Mouse (Mus musculus) ES-E14 (cell line): Measurements from ENCODE around the gene 2310057N15Rik. TPM values are rescaled to one million over a fixed set of nuclear protein-coding genes. Genes with fewer than 3 reads are reported as not detected.

Experiments
- DNase-seq: peaks from one replicate; pipeline ENCODE4 v3.0.0-alpha.2; 2013; ENCODE audit warnings: low read depth, low spot score
- H3K27ac ChIP-seq: 2 replicates; pipeline ENCODE4 v1.5.1; 2012; ENCODE audit warnings: low read depth, mild to moderate bottlenecking, low read length, moderate library complexity, mixed read lengths; ENCODE audit not compliant: poor library complexity, insufficient read depth, severe bottlenecking
- H3K36me3 ChIP-seq: 2 replicates; pipeline ENCODE4 v1.6.1; 2012; ENCODE audit warnings: mild to moderate bottlenecking, low read length, moderate library complexity, mixed read lengths; ENCODE audit not compliant: control insufficient read depth, poor library complexity, insufficient read depth, severe bottlenecking
- H3K4me1 ChIP-seq, 2 experiments: fragments of 150-350 bp in 1 of 2; sonication (generic) in 1 of 2; 2 replicates each; pipeline ENCODE4 v1.6.1; 2012; ENCODE audit warnings: low read length in 2 of 2, mild to moderate bottlenecking in 1 of 2, mixed read lengths in 1 of 2; ENCODE audit not compliant: control insufficient read depth in 2 of 2, insufficient read depth in 2 of 2, poor library complexity in 1 of 2
- H3K4me3 ChIP-seq, 2 experiments: fragments of 150-350 bp in 1 of 2; sonication (generic) in 1 of 2; 2 replicates each; pipeline ENCODE4 v1.5.1; 2012; ENCODE audit warnings: low read length in 2 of 2, low read depth in 1 of 2, mild to moderate bottlenecking in 1 of 2, mixed read lengths in 1 of 2; ENCODE audit not compliant: insufficient read depth in 1 of 2, poor library complexity in 1 of 2, severe bottlenecking in 1 of 2
- H3K9ac ChIP-seq: 2 replicates; pipeline ENCODE4 v1.6.1; 2012; ENCODE audit warnings: low read depth, mild to moderate bottlenecking, low read length, mixed read lengths; ENCODE audit not compliant: poor library complexity, insufficient read depth, severe bottlenecking
- H3K9me3 ChIP-seq: fragments of 150-350 bp; sonication (generic); 2 replicates; pipeline ENCODE4 v1.6.1; 2012; ENCODE audit warnings: low read depth, mild to moderate bottlenecking, low read length; ENCODE audit not compliant: control insufficient read depth, insufficient read depth
- CHD2 ChIP-seq: IDR thresholded peaks from 2 replicates; pipeline ENCODE4 v1.6.1; 2014; ENCODE audit warnings: mild to moderate bottlenecking, low read depth, low read length, inconsistent platforms
- HCFC1 ChIP-seq: IDR thresholded peaks from 2 replicates; pipeline ENCODE4 v1.6.1; 2012; ENCODE audit warnings: low read length, inconsistent platforms, borderline replicate concordance; ENCODE audit not compliant: insufficient read depth
- MAFK ChIP-seq: IDR thresholded peaks from 2 replicates; pipeline ENCODE4 v1.6.1; 2014; ENCODE audit warnings: mild to moderate bottlenecking, low read depth, low read length, inconsistent platforms; ENCODE audit not compliant: insufficient read depth
- ZC3H11A ChIP-seq: IDR thresholded peaks from 2 replicates; pipeline ENCODE4 v1.6.1; 2012; ENCODE audit warnings: low read depth, mild to moderate bottlenecking, inconsistent platforms, low read length, borderline replicate concordance
- ZNF384 ChIP-seq: IDR thresholded peaks from 2 replicates; pipeline ENCODE4 v1.6.1; 2012; ENCODE audit warnings: low read depth, low read length, inconsistent platforms
- in situ Hi-C, 2 experiments: fragments of 600-800 bp; cut with MboI; formaldehyde crosslinking; loops; one replicate each; pipeline ENCODE4 v1.15.1; 2025; ENCODE audit warnings: low sequenced_read_pairs in 2 of 2, inconsistent platforms in 1 of 2; ENCODE audit not compliant: unreplicated experiment in 2 of 2
- total RNA-seq: library from RNA; depleted of rRNA; stranded (reverse); fragments of 300-350 nt; gene quantifications from 2 replicates; pipeline ENCODE4 v1.2.3, GENCODE M21; 2012; rRNA removed

2310057N15Rik gene
- total RNA-seq, 1 experiment = not detected

DNA sequence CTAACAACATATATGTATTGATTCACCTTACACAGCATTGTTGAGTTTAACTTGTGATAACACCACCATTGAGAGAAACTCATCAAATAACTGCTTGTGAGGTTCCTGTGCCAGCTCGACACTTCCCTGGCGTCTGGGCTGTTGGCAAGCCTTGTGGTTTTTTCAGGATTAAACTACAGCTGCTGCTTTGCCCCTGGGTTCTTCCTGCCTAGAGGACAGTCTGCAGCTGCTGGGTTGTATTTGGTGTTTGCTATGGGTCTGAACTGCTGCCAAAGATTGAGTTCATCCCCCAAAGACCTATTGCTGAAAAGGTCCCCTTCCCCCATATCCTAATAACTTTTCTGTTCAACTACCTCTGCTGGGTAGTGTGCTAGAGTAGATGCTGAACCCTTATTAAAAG, 38.6 kb downstream of the 2310057N15Rik start:
- no peaks in the 10 kb centered on the region for H3K9me3 ChIP-seq
- TF ChIP-seq ZC3H11A = no peak
- TF ChIP-seq MAFK = no peak
- no peak for TF ChIP-seq HCFC1
- no peak for TF ChIP-seq CHD2
- TF ChIP-seq ZNF384 = no peak
- H3K4me3 ChIP-seq = no peak overlapping the region
- no peak for DNase-seq
- H3K9ac ChIP-seq = no peak overlapping the region
- no peak overlapping the region for H3K27ac ChIP-seq
- in situ Hi-C loops = no loop called here
- H3K36me3 ChIP-seq = no peaks in the 10 kb centered on the region
- no peaks in the 10 kb centered on the region for H3K4me1 ChIP-seq

DNA sequence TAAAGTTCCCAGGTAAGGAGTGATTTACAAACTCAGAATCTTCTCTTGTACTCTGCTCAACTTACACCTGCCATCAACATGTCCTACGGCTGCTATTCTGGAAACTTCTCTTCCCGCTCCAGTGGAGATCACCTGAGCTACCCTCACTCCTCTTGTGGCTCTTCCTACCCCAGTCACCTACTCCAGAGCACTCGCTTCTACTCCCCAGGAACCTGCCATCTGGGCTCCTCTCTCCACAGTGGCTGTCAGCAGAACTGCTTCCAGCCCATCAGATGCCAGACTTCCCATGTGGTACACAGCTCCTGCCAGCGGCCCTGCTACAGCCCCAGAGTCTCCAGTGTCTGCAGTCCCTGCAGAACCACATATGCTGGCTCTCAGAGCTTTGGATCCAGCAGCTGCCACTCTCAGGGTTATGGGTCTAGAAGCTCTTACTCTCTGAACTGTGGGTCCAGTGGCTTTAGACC, 45.2 kb downstream of the 2310057N15Rik start, which contains the start of gene Krtap13-1:
Krtap13-1 (plus strand) TSS at position 51 of the 464 bp plus-strand sequence.
- TF ChIP-seq ZNF384 = no peak
- no peak for TF ChIP-seq ZC3H11A
- no peak for TF ChIP-seq CHD2
- no peak for TF ChIP-seq MAFK
- no peak for TF ChIP-seq HCFC1
- Histone ChIP-seq H3K9ac (no peak within 1 kb of the TSS), H3K4me3 (no peak within 1 kb of the TSS), H3K9me3 (no peaks in the 10 kb centered on the region), H3K27ac (no peak within 1 kb of the TSS), H3K4me1 (no peaks in the 10 kb centered on the region), H3K36me3 (no peaks in the 10 kb centered on the region)
- DNase-seq = no peak
- in situ Hi-C loops = no loop called here

Other genes starting within 250 kb of the 2310057N15Rik start
- gene Cldn8, start 211.0 kb downstream of the 2310057N15Rik start, total RNA-seq = 0.09 TPM in 1 of 2 replicates, not detected in the other
- not detected in 2 replicates for gene Krtap24-1, start 161.9 kb downstream of the 2310057N15Rik start, total RNA-seq
- gene 2310079G19Rik, start 146.5 kb downstream of the 2310057N15Rik start, total RNA-seq = not detected in 2 replicates
- gene Krtap26-1, start 126.4 kb downstream of the 2310057N15Rik start, total RNA-seq = not detected in 2 replicates
- not detected in 2 replicates for gene Krtap27-1, start 102.5 kb downstream of the 2310057N15Rik start, total RNA-seq
- gene 2310061N02Rik, start 66.2 kb downstream of the 2310057N15Rik start, total RNA-seq = not detected in 2 replicates
- not detected in 2 replicates for gene Krtap13-1, start 45.3 kb downstream of the 2310057N15Rik start, total RNA-seq
- not detected in 2 replicates for gene Krtap13, start 22.6 kb downstream of the 2310057N15Rik start, total RNA-seq
- gene 2310034C09Rik, start 15.4 kb downstream of the 2310057N15Rik start, total RNA-seq = not detected in 2 replicates
- gene Gm5965, start 3.7 kb upstream of the 2310057N15Rik start, total RNA-seq = not detected in 2 replicates
- not detected in 2 replicates for gene Gm20741, start 38.0 kb upstream of the 2310057N15Rik start, total RNA-seq
- not detected in 2 replicates for gene Krtap15, start 46.0 kb upstream of the 2310057N15Rik start, total RNA-seq
- gene Krtap14, start 51.9 kb upstream of the 2310057N15Rik start, total RNA-seq = not detected in 2 replicates
- gene Krtap19-1, start 95.2 kb upstream of the 2310057N15Rik start, total RNA-seq = not detected in 2 replicates
- not detected in 2 replicates for gene Krtap19-2, start 100.1 kb upstream of the 2310057N15Rik start, total RNA-seq
- gene Krtap19-3, start 103.8 kb upstream of the 2310057N15Rik start, total RNA-seq = not detected in 2 replicates
- not detected in 2 replicates for gene Krtap19-4, start 110.9 kb upstream of the 2310057N15Rik start, total RNA-seq
- not detected in 2 replicates for gene Krtap19-5, start 122.3 kb upstream of the 2310057N15Rik start, total RNA-seq
- gene Krtap19-9b, start 158.1 kb upstream of the 2310057N15Rik start, total RNA-seq = not detected in 2 replicates
- gene Krtap16-3, start 188.7 kb upstream of the 2310057N15Rik start, total RNA-seq = not detected in 2 replicates
- gene Krtap22-2, start 236.6 kb upstream of the 2310057N15Rik start, total RNA-seq = not detected in 2 replicates
- gene Gm10229, start 241.1 kb upstream of the 2310057N15Rik start, total RNA-seq = not detected in 2 replicates